Mouse (Mus musculus): ENCODE results near the gene Obp2b. TPM values are rescaled to one million over a fixed set of nuclear protein-coding genes. Genes with fewer than 3 reads are reported as not detected.

The Obp2b gene
- polyA plus RNA-seq, 1 experiment from 2014 or later: not detected

DNA sequence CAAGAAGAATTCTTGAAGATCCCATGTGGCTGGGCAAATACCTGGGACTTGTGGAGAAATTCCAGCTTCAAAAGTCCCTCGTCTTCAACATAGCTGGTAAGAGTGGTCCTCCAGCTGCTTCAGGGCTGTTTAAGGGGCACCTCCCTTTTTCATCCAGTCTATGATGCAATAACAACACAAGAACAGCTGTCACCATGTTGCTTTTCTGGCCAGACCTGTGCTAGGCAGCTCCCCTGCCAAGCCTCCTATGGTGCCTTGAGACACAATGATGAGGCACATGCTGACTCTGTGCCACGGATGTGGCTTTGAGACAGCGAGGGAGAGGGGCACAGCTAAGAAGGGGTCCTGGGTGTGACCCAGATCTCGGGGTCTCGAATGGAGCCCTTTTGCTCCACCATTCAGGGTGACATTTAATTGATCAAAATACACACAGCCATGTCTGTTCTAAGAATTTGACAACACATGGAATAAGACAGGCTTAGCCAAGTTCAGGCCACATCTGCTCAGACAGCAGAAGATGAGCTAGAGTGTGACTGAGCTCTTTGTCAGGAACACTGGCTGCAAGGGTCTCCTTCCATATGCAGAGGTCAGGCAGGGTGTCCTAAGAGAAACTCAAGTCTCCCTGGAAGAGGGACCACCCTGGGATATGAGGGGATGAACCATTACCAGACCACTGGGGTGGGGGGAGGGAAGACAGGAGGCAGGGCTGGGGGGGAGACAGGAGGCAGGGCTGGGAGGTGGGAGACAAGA, 48.9 kb downstream of the Obp2b start:
- H3K4me2 ChIP-seq (replicated peaks): no peak overlapping the region
- H3K4me1 ChIP-seq (replicated peaks): no peaks in the 10 kb centered on the region
- no peaks in the 10 kb centered on the region for H3K36me3 ChIP-seq
- H3K9me3 ChIP-seq: no peaks in the 10 kb centered on the region
- no peak overlapping the region for H3K4me3 ChIP-seq (replicated peaks)
- H3K27ac ChIP-seq: no peak overlapping the region
- H3K27me3 ChIP-seq (replicated peaks): no peaks in the 10 kb centered on the region
- no peak overlapping the region for H3K9ac ChIP-seq
- no peak for ATAC-seq
- WGBS: 58% methylated on average over 5 of the region's 5 CpGs

DNA sequence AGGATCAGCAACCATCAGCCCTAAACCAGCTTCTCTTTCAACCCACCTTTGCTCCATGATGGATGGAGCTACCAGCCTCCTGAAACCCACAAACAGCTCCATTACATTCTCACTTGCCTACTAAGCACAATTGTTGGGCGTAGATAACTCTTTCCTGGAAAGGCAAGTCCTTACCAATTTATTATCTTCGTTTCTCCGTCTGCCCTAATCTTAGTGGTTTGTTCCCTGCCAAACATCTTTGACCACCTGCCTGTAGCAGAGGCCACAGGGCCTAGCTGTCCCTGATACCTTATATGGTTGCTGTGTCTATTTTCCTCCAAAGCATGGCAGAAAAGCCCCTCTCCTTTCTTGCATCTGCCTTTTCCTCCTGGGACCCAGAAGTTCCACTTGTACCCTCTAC, 52.3 kb downstream of the Obp2b start:
- H3K27me3 ChIP-seq (replicated peaks): no peaks in the 10 kb centered on the region
- no peak overlapping the region for H3K9ac ChIP-seq
- H3K27ac ChIP-seq: no peak overlapping the region
- no peak for ATAC-seq
- 80% methylated on average over 3 of the region's 3 CpGs for WGBS
- H3K4me3 ChIP-seq (replicated peaks): no peak overlapping the region
- no peaks in the 10 kb centered on the region for H3K4me1 ChIP-seq (replicated peaks)
- H3K4me2 ChIP-seq (replicated peaks): no peak overlapping the region
- no peaks in the 10 kb centered on the region for H3K9me3 ChIP-seq
- no peaks in the 10 kb centered on the region for H3K36me3 ChIP-seq

Other genes with a start within 250 kb of the Obp2b start
- gene Lcn12, start 243.1 kb upstream of the Obp2b start, polyA plus RNA-seq (2015; fragmentation: Nextera tagmentation; extraction: Ambion mirVana): not detected in 2 replicates
- 57.5 and 65.2 TPM in 2 replicates for gene Fbxw5, start 236.3 kb upstream of the Obp2b start, polyA plus RNA-seq (2015; fragmentation: Nextera tagmentation; extraction: Ambion mirVana)
- 5.4 and 8.3 TPM in 2 replicates for gene C8g, start 235.3 kb upstream of the Obp2b start, polyA plus RNA-seq (2015; fragmentation: Nextera tagmentation; extraction: Ambion mirVana)
- 26.7 and 32.4 TPM in 2 replicates for gene Traf2, start 190.1 kb upstream of the Obp2b start, polyA plus RNA-seq (2015; fragmentation: Nextera tagmentation; extraction: Ambion mirVana)
- 339 and 367 TPM in 2 replicates for gene Edf1, start 179.2 kb upstream of the Obp2b start, polyA plus RNA-seq (2015; fragmentation: Nextera tagmentation; extraction: Ambion mirVana)
- 297 and 389 TPM in 2 replicates for gene Mamdc4, start 162.2 kb upstream of the Obp2b start, polyA plus RNA-seq (2015; fragmentation: Nextera tagmentation; extraction: Ambion mirVana)
- gene Phpt1, start 161.8 kb upstream of the Obp2b start, polyA plus RNA-seq (2015; fragmentation: Nextera tagmentation; extraction: Ambion mirVana): 163 and 190 TPM in 2 replicates
- 1.7 and 2.9 TPM in 2 replicates for gene Ajm1, start 155.3 kb upstream of the Obp2b start, polyA plus RNA-seq (2015; fragmentation: Nextera tagmentation; extraction: Ambion mirVana)
- 65.5 and 69.7 TPM in 2 replicates for gene Rabl6, start 128.5 kb upstream of the Obp2b start, polyA plus RNA-seq (2015; fragmentation: Nextera tagmentation; extraction: Ambion mirVana)
- 0.13 and 0.16 TPM in 2 replicates for gene Ccdc183, start 119.3 kb upstream of the Obp2b start, polyA plus RNA-seq (2015; fragmentation: Nextera tagmentation; extraction: Ambion mirVana)
- gene Tmem141, start 115.0 kb upstream of the Obp2b start, polyA plus RNA-seq (2015; fragmentation: Nextera tagmentation; extraction: Ambion mirVana): 22.2 and 23.8 TPM in 2 replicates
- gene Fcna, start 109.0 kb upstream of the Obp2b start, polyA plus RNA-seq (2015; fragmentation: Nextera tagmentation; extraction: Ambion mirVana): 3.5 and 4.7 TPM in 2 replicates
- not detected in 2 replicates for gene Lcn8, start 83.9 kb upstream of the Obp2b start, polyA plus RNA-seq (2015; fragmentation: Nextera tagmentation; extraction: Ambion mirVana)
- gene Lcn5, start 79.1 kb upstream of the Obp2b start, polyA plus RNA-seq (2015; fragmentation: Nextera tagmentation; extraction: Ambion mirVana): not detected in 2 replicates
- gene Lcn6, start 60.2 kb upstream of the Obp2b start, polyA plus RNA-seq (2015; fragmentation: Nextera tagmentation; extraction: Ambion mirVana): not detected in 2 replicates
- not detected in 2 replicates for gene Lcn10, start 54.3 kb upstream of the Obp2b start, polyA plus RNA-seq (2015; fragmentation: Nextera tagmentation; extraction: Ambion mirVana)
- not detected in 2 replicates for gene Obp2a, start 37.0 kb upstream of the Obp2b start, polyA plus RNA-seq (2015; fragmentation: Nextera tagmentation; extraction: Ambion mirVana)
- 87.2 and 98.7 TPM in 2 replicates for gene Bmyc, start 30.3 kb upstream of the Obp2b start, polyA plus RNA-seq (2015; fragmentation: Nextera tagmentation; extraction: Ambion mirVana)
- not detected in 2 replicates for gene Lcn3, start 28.6 kb downstream of the Obp2b start, polyA plus RNA-seq (2015; fragmentation: Nextera tagmentation; extraction: Ambion mirVana)
- gene Lcn11, start 40.0 kb downstream of the Obp2b start, polyA plus RNA-seq (2015; fragmentation: Nextera tagmentation; extraction: Ambion mirVana): not detected in 2 replicates
- gene Gm13539, start 45.2 kb downstream of the Obp2b start, polyA plus RNA-seq (2015; fragmentation: Nextera tagmentation; extraction: Ambion mirVana): not detected in 2 replicates
- not detected in 2 replicates for gene Glt6d1, start 78.8 kb downstream of the Obp2b start, polyA plus RNA-seq (2015; fragmentation: Nextera tagmentation; extraction: Ambion mirVana)
- gene Lcn9, start 86.1 kb downstream of the Obp2b start, polyA plus RNA-seq (2015; fragmentation: Nextera tagmentation; extraction: Ambion mirVana): not detected in 2 replicates
- gene Sohlh1, start 110.2 kb downstream of the Obp2b start, polyA plus RNA-seq (2015; fragmentation: Nextera tagmentation; extraction: Ambion mirVana): not detected in 2 replicates
- 0.53 and 0.67 TPM in 2 replicates for gene Kcnt1, start 126.7 kb downstream of the Obp2b start, polyA plus RNA-seq (2015; fragmentation: Nextera tagmentation; extraction: Ambion mirVana)
- gene Camsap1, start 246.3 kb downstream of the Obp2b start, polyA plus RNA-seq (2015; fragmentation: Nextera tagmentation; extraction: Ambion mirVana): 11.3 and 15.6 TPM in 2 replicates